ENCODE assay signal across 11 mouse cellular contexts in the genomic region with DNA sequence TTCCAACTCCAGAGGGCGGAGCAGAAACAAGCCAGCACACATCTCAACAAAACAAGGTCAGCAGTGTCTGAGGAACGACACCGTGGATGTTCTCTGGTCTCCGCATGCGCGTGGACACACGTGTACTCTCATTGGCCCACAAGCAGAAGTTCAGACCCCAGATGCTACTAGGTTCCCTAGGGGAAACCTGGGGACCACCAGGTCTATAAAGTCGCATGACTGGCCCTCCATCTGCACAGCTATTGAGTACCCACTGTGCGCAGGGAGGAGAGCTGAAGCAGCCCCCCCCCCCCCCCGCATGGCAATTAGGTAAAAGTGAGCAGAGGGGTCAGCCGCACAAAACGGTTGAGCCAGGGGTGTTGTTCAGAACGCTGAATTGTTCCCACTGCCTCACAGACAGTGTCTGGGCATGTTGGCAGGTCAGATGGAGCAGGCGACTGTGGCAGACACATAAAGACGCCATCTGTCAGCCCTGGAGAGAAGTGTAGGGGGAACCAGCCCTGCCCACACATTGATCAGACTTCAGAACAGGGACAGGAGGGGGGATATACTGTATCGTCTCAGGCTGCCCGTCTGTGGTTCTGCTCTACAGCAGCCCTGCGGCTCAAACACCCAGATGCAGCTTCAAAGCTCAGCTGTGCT. TPM values are rescaled to one million over a fixed set of nuclear protein-coding genes. Genes with fewer than 3 reads are reported as not detected.
DNase-seq lines count a peak whose midpoint lies in the region; ATAC-seq and TF ChIP-seq lines count a peak whose summit lies in the region.
"Had no signal": no experiment of that assay in that cellular context is flagged by ENCODE, and none has a peak within 500 bp of the region (broad histone marks: within the 10 kb centered on the region; RNA-seq: fewer than 3 reads in every experiment).

No protein-coding gene starts in this region.

- no peak for TF ChIP-seq CTCF in E14TG2a.4 (conservative IDR thresholded peaks at IDR 0.05; ENCODE audit: low read length)

- H3K27ac ChIP-seq in forebrain, embryonic 13.5 days = peak overlapping the region; percentile 87
- peak overlapping the region; percentile 63 for H3K27ac ChIP-seq in midbrain, embryonic 12.5 days (replicated peaks)
- H3K27ac ChIP-seq: embryonic facial prominence, embryonic 12.5 days; heart, embryonic 10.5 days had no signal

- WGBS in forebrain, embryonic 13.5 days = 35% methylated on average over 17 of the region's 18 CpGs
- 46% methylated on average over 18 of the region's 18 CpGs for WGBS in midbrain, embryonic 12.5 days

- ATAC-seq in forebrain, embryonic 13.5 days = peak; percentile 81
- peak; percentile 45 for ATAC-seq in midbrain, embryonic 12.5 days (ENCODE audit: low FRiP score, low read depth)

- peak; percentile 61 to 70 for DNase-seq in cerebellum, postnatal 14 days
- no peak for DNase-seq in cerebellum, adult 11-12 months
- no peak for DNase-seq in MN1 (ENCODE audit: low spot score)
- no peak for DNase-seq in gastrocnemius, postnatal 25 days
- no peak for DNase-seq in yolk sac, embryonic 10.5 days (ENCODE audit: low spot score)
- DNase-seq: adrenal gland, adult 2 months had no signal

- peak overlapping the region; percentile 17; the same call in 1 of the 2 replicates for H3K4me3 ChIP-seq in E14TG2a.4 (replicated peaks; ENCODE audit: low read length)
- H3K4me3 ChIP-seq in forebrain, embryonic 13.5 days = no peak overlapping the region
- H3K4me3 ChIP-seq in midbrain, embryonic 12.5 days = no peak overlapping the region
- H3K4me3 ChIP-seq: embryonic facial prominence, embryonic 12.5 days; heart, embryonic 10.5 days had no signal

- H3K9ac ChIP-seq in forebrain, embryonic 13.5 days = no peak overlapping the region
- H3K9ac ChIP-seq in midbrain, embryonic 12.5 days (replicated peaks) = no peak overlapping the region
- H3K9ac ChIP-seq: embryonic facial prominence, embryonic 12.5 days had no signal

- H3K9me3 ChIP-seq in E14TG2a.4 (ENCODE audit: low read length) = no peaks in the 10 kb centered on the region
- H3K9me3 ChIP-seq in forebrain, embryonic 13.5 days (replicated peaks) = no peaks in the 10 kb centered on the region
- no peaks in the 10 kb centered on the region for H3K9me3 ChIP-seq in midbrain, embryonic 12.5 days
- H3K9me3 ChIP-seq: embryonic facial prominence, embryonic 12.5 days; heart, embryonic 10.5 days had no signal

- H3K36me3 ChIP-seq in E14TG2a.4 (ENCODE audit: insufficient read depth, low read length) = no peaks in the 10 kb centered on the region
- H3K36me3 ChIP-seq in forebrain, embryonic 13.5 days (ENCODE audit: poor library complexity, severe bottlenecking) = no peaks in the 10 kb centered on the region
- no peaks in the 10 kb centered on the region for H3K36me3 ChIP-seq in midbrain, embryonic 12.5 days
- H3K36me3 ChIP-seq: embryonic facial prominence, embryonic 12.5 days; heart, embryonic 10.5 days had no signal

- peak overlapping the region; percentile 25; the same call in 1 of the 2 replicates for H3K4me2 ChIP-seq in forebrain, embryonic 13.5 days
- no peak overlapping the region for H3K4me2 ChIP-seq in midbrain, embryonic 12.5 days (replicated peaks)
- H3K4me2 ChIP-seq: embryonic facial prominence, embryonic 12.5 days had no signal

- H3K4me1 ChIP-seq in E14TG2a.4 (replicated peaks; ENCODE audit: low read depth, low read length) = peaks cover 42% of the 10 kb centered on the region
- peaks cover 49% of the 10 kb centered on the region for H3K4me1 ChIP-seq in forebrain, embryonic 13.5 days
- peaks cover 40% of the 10 kb centered on the region for H3K4me1 ChIP-seq in midbrain, embryonic 12.5 days

- peaks cover 6% of the 10 kb centered on the region for H3K27me3 ChIP-seq in E14TG2a.4 (ENCODE audit: insufficient read depth, low read length)
- no peaks in the 10 kb centered on the region; the same call in 1 of the 2 replicates for H3K27me3 ChIP-seq in forebrain, embryonic 13.5 days
- H3K27me3 ChIP-seq in midbrain, embryonic 12.5 days = 0 out of 2 replicates have a peak, but pooled peaks cover 4% of the 10 kb centered on the region
- H3K27me3 ChIP-seq: embryonic facial prominence, embryonic 12.5 days had no signal

RNA-seq across cellular contexts. Expression of a gene that starts 7.7 kb away (rescaled TPM):
- polyA plus RNA-seq in forebrain, embryonic 13.5 days (2015; fragmentation: Nextera tagmentation; extraction: Ambion mirVana) = 11.6 and 14.4 TPM in 2 replicates
- polyA plus RNA-seq in midbrain, embryonic 12.5 days (2016; fragmentation: Nextera tagmentation; extraction: Ambion mirVana) = 10.3 and 13.3 TPM in 2 replicates
- total RNA-seq in gastrocnemius, postnatal 25 days (2021) = 1 to 10 TPM; 3.2 to 4.0 TPM

RNA-seq across cellular contexts. Expression of a gene that starts 54.5 kb away (rescaled TPM):
- 92.3 and 99.6 TPM in 2 replicates for polyA plus RNA-seq in forebrain, embryonic 13.5 days (2015; fragmentation: Nextera tagmentation; extraction: Ambion mirVana)
- polyA plus RNA-seq in midbrain, embryonic 12.5 days (2016; fragmentation: Nextera tagmentation; extraction: Ambion mirVana) = 93.4 and 131 TPM in 2 replicates
- 10 to 100 TPM in 1 of 2 experiments, 1 to 10 TPM in 1; 6.5 to 11.3 TPM for total RNA-seq in gastrocnemius, postnatal 25 days (2021)

Comparison
In these comparisons a context has a peak if more than half of its experiments do, and no peak if none do; other contexts are left out.
1. DNase-seq: peak in cerebellum, postnatal 14 days (2 of 2); none in cerebellum, adult 11-12 months (single experiment), MN1 (single experiment), gastrocnemius, postnatal 25 days (single experiment) and yolk sac, embryonic 10.5 days (single experiment).